Mouse (Mus musculus): ENCODE data around the gene Hs3st6.

GRCm38 (mm10) chr17:24751528-24751927 is 1.3 kb upstream of the Hs3st6 start:
- no peak for TF ChIP-seq GATA1 (IDR thresholded peaks at IDR 0.05; ENCODE audit: borderline replicate concordance, low read length)
- TF ChIP-seq FLI1 (IDR thresholded peaks at IDR 0.05; ENCODE audit: low read length), result no peak
